Comparison of ENCODE assay signal across 13 mouse cellular contexts in genomic region chr11:84197607-84198402, GRCm38 (mm10). TPM values are rescaled to one million over a fixed set of nuclear protein-coding genes. Genes with fewer than 3 reads are reported as not detected.
DNase-seq lines count a peak whose midpoint lies in the region; ATAC-seq and TF ChIP-seq lines count a peak whose summit lies in the region.
"Had no signal": no experiment of that assay in that cellular context is flagged by ENCODE, and none has a peak within 500 bp of the region (broad histone marks: within the 10 kb centered on the region; RNA-seq: fewer than 3 reads in every experiment).

No protein-coding gene starts in this region.

- H3K27me3 ChIP-seq in liver, adult 2 months (ENCODE audit: control insufficient read depth, insufficient read depth, low read length) = no peaks in the 10 kb centered on the region
- H3K27me3 ChIP-seq: forebrain, embryonic 15.5 days; limb, embryonic 12.5 days had no signal

- peak overlapping the region; percentile 81 for H3K27ac ChIP-seq in gastrocnemius, adult 2 months
- peak overlapping the region; percentile 87 for H3K27ac ChIP-seq in liver, adult 2 months (replicated peaks; ENCODE audit: insufficient read depth, low read depth, low read length)
- H3K27ac ChIP-seq: forebrain, embryonic 15.5 days; kidney, postnatal 0 days; limb, embryonic 12.5 days; macrophage had no signal

- H3K79me2 ChIP-seq in liver, adult 2 months (ENCODE audit: control insufficient read depth, insufficient read depth, low read length) = peaks cover 13% of the 10 kb centered on the region; the same call in 1 of the 2 replicates

- intact Hi-C loops in gastrocnemius, adult 2 months (cut with DNase I) = no loop called here
- intact Hi-C loops in heart, postnatal 36 days (cut with DNase I) = no loop called here

- TF ChIP-seq POLR2A in liver, adult 2 months (IDR thresholded peaks at IDR 0.05; ENCODE audit: extremely low read depth, insufficient read depth, low read length) = no peak

- H3K4me3 ChIP-seq in gastrocnemius, adult 2 months = no peak overlapping the region
- H3K4me3 ChIP-seq in liver, adult 2 months (ENCODE audit: insufficient read depth, low read depth, low read length) = no peak overlapping the region
- H3K4me3 ChIP-seq: forebrain, embryonic 15.5 days; limb, embryonic 12.5 days had no signal

- TF ChIP-seq CTCF in gastrocnemius, adult 2 months (IDR thresholded peaks at IDR 0.05) = no peak
- no peak for TF ChIP-seq CTCF in liver, adult 2 months (IDR thresholded peaks at IDR 0.05; ENCODE audit: low read depth, low read length)

- WGBS in liver, adult 2 months = 21% methylated on average over 3 of the region's 3 CpGs

- no peak for ATAC-seq in megakaryocyte, adult 5-6 weeks (ENCODE audit: poor library complexity, severe bottlenecking)
- ATAC-seq: forebrain, embryonic 15.5 days had no signal

- H3K4me1 ChIP-seq in liver, adult 2 months (ENCODE audit: control insufficient read depth, insufficient read depth, low read length) = peaks cover 23% of the 10 kb centered on the region

- peaks cover 12% of the 10 kb centered on the region for H3K36me3 ChIP-seq in liver, adult 2 months (ENCODE audit: control insufficient read depth, insufficient read depth, low read length)

- peak; percentile 74 for DNase-seq in gastrocnemius, adult 2 months
- DNase-seq in gastrocnemius, postnatal 10 days = no peak
- DNase-seq in liver, adult 2 months (ENCODE audit: extremely low read depth, low read depth, low spot score) = peak; percentile 98
- no peak for DNase-seq in liver
- peak; percentile 71 for DNase-seq in adrenal gland, postnatal 14 days
- DNase-seq in heart, postnatal 36 days = peak; percentile 30 to 37
- no peak for DNase-seq in thymus, adult 18-20 months

- H3K9ac ChIP-seq in liver, adult 2 months (ENCODE audit: low read depth, low read length) = peak overlapping the region; percentile 6; the same call in 1 of the 2 replicates
- H3K9ac ChIP-seq: forebrain, embryonic 15.5 days; limb, embryonic 12.5 days had no signal

RNA-seq across cellular contexts. Expression of gene Gm11437, which starts 30.5 kb away (rescaled TPM):
- not detected for total RNA-seq in gastrocnemius, adult 2 months (2021)
- not detected for total RNA-seq in gastrocnemius, postnatal 10 days (2021)
- 11.6 and 12.4 TPM in 2 replicates for total RNA-seq in liver, adult 2 months (2014; rRNA removed)
- 3.0 and 4.9 TPM in 2 replicates for polyA plus RNA-seq in liver, adult 2 months (2012; rRNA removed)
- total RNA-seq in adrenal gland, postnatal 14 days (2021) = 0.26 TPM in 1 of 2 replicates, not detected in the other
- not detected for total RNA-seq in heart, postnatal 36 days (2021)
- total RNA-seq in megakaryocyte, adult 5-6 weeks (2015) = not detected in 2 replicates
- not detected in 2 replicates for total RNA-seq in megakaryocyte, adult 5-6 weeks (2017)
- polyA plus RNA-seq: forebrain, embryonic 15.5 days; hindbrain, embryonic 11.5 days; kidney, postnatal 0 days; limb, embryonic 12.5 days; macrophage had no signal

Comparison
In these comparisons a context has a peak if more than half of its experiments do, and no peak if none do; other contexts are left out.
1. DNase-seq: peak in gastrocnemius, adult 2 months (single experiment), liver, adult 2 months (single experiment), adrenal gland, postnatal 14 days (single experiment) and heart, postnatal 36 days (2 of 2); none in gastrocnemius, postnatal 10 days (single experiment), liver (single experiment) and thymus, adult 18-20 months (0 of 2).
2. RNA of gene Gm11437, which starts 30.5 kb away (total RNA-seq): 11.6 to 12.4 TPM in liver, adult 2 months; 0.26 TPM in adrenal gland, postnatal 14 days, not detected in gastrocnemius, adult 2 months, not detected in gastrocnemius, postnatal 10 days, not detected in heart, postnatal 36 days and not detected in megakaryocyte, adult 5-6 weeks; every median in the first group is over 10 times any median in the second.